Mouse (Mus musculus) heart, embryonic 15.5 days (tissue): ENCODE measurements around the gene Lbhd2. TPM values are rescaled to one million over a fixed set of nuclear protein-coding genes. Genes with fewer than 3 reads are reported as not detected.

ENCODE experiments used
- ATAC-seq: fragments of 200-750 bp; cut with Nextera tagmentation; replicated peaks from 2 replicates; pipeline ENCODE4 v1.8.0; 2017; ENCODE audit warnings: low read depth, moderate TSS enrichment; ENCODE audit not compliant: insufficient number of reproducible peaks, insufficient read depth, low FRiP score
- H3K27ac ChIP-seq: fragments of 300-500 bp; sonication (generic); 2 replicates; pipeline ENCODE4 v1.5.1; 2015; ENCODE audit warnings: mild to moderate bottlenecking, inconsistent platforms
- H3K27me3 ChIP-seq: fragments of 300-500 bp; sonication (generic); 2 replicates; pipeline ENCODE4 v1.6.1; 2015; ENCODE audit warnings: inconsistent platforms
- H3K36me3 ChIP-seq: fragments of 300-500 bp; sonication (generic); 2 replicates; pipeline ENCODE4 v1.6.1; 2015; ENCODE audit warnings: mild to moderate bottlenecking, inconsistent platforms
- H3K4me1 ChIP-seq: fragments of 300-500 bp; sonication (generic); replicated peaks from 2 replicates; pipeline ENCODE4 v1.6.1; 2015; ENCODE audit warnings: inconsistent platforms
- H3K4me2 ChIP-seq: fragments of 300-500 bp; sonication (generic); 2 replicates; pipeline ENCODE4 v1.6.1; 2015; ENCODE audit warnings: inconsistent platforms, mild to moderate bottlenecking, moderate library complexity
- H3K4me3 ChIP-seq: fragments of 300-500 bp; sonication (generic); 2 replicates; pipeline ENCODE4 v1.5.1; 2015; ENCODE audit warnings: mild to moderate bottlenecking, inconsistent platforms
- H3K9ac ChIP-seq: fragments of 300-500 bp; sonication (generic); 2 replicates; pipeline ENCODE4 v1.6.1; 2015; ENCODE audit warnings: mild to moderate bottlenecking, inconsistent platforms
- H3K9me3 ChIP-seq: fragments of 300-500 bp; sonication (generic); replicated peaks from 2 replicates; pipeline ENCODE4 v1.6.1; 2016; ENCODE audit warnings: inconsistent platforms
- WGBS: fragments of 180-500 bp; shearing (Covaris S2); methylation state at CpG from one replicate; pipeline ENCODE4 v1.1.7; 2015; ENCODE audit warnings: mixed read lengths; 5-methylcytosine and 5-hydroxymethylcytosine counted together
- polyA plus RNA-seq: library from polyadenylated mRNA; unstranded; fragments of >200 nt; fragmentation: Nextera tagmentation; extraction: Ambion mirVana; gene quantifications from 2 replicates; pipeline ENCODE4 v1.2.1, GENCODE M21; 2015

Lbhd2 gene
- 0.45 and 1.6 TPM in 2 replicates for polyA plus RNA-seq

DNA sequence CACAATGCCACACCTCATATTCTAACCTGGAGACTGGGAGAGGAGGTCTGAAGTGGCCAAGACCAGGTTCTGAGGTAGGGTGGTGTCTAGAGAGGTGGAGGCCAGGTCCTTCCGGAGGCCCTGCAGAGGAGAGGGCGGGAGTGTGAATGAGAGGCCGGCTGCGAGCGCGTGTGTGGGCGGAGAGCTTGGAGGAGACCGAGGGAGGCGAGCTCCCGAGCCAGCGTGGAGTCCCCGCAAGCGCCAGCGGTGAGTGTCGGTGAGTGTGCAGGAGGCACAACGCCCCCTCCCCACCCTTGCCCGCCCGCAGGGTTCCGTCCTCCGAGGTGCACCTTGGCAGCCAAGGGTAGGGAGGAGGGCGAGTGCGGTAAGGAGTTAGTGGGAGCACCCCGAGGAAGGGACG is at the start of gene Lbhd2:
Gene Lbhd2, plus strand, starts transcription at position 188 of the 400 bp plus-strand sequence.
- no peaks in the 10 kb centered on the region for H3K9me3 ChIP-seq
- H3K27me3 ChIP-seq, result peaks cover 44% of the 10 kb centered on the region
- peak within 1 kb of the TSS; percentile 30 for H3K4me3 ChIP-seq
- 2% methylated on average over 24 of the region's 24 CpGs for WGBS
- ATAC-seq, result 0 out of 2 replicates have a peak, but pooled peaks have one; percentile 15
- no peaks in the 10 kb centered on the region for H3K36me3 ChIP-seq
- H3K9ac ChIP-seq, result 0 out of 2 replicates have a peak within 1 kb of the TSS, but pooled peaks have one; percentile 38
- peaks cover 15% of the 10 kb centered on the region for H3K4me1 ChIP-seq
- peak within 1 kb of the TSS; percentile 56 for H3K4me2 ChIP-seq
- H3K27ac ChIP-seq, result no peak within 1 kb of the TSS

- H3K4me3 ChIP-seq, result no peak overlapping the region
- H3K9me3 ChIP-seq, result no peaks in the 10 kb centered on the region
- 81% methylated on average over 16 of the region's 16 CpGs for WGBS
- no peak overlapping the region for H3K27ac ChIP-seq
- no peak for ATAC-seq
- H3K27me3 ChIP-seq, result no peaks in the 10 kb centered on the region
- H3K4me2 ChIP-seq, result no peak overlapping the region
- H3K36me3 ChIP-seq, result no peaks in the 10 kb centered on the region
- peaks cover 69% of the 10 kb centered on the region for H3K4me1 ChIP-seq
- no peak overlapping the region for H3K9ac ChIP-seq
Measured at GRCm38 (mm10) chr12:111360671-111361070, 45.9 kb upstream of the Lbhd2 start.

DNA sequence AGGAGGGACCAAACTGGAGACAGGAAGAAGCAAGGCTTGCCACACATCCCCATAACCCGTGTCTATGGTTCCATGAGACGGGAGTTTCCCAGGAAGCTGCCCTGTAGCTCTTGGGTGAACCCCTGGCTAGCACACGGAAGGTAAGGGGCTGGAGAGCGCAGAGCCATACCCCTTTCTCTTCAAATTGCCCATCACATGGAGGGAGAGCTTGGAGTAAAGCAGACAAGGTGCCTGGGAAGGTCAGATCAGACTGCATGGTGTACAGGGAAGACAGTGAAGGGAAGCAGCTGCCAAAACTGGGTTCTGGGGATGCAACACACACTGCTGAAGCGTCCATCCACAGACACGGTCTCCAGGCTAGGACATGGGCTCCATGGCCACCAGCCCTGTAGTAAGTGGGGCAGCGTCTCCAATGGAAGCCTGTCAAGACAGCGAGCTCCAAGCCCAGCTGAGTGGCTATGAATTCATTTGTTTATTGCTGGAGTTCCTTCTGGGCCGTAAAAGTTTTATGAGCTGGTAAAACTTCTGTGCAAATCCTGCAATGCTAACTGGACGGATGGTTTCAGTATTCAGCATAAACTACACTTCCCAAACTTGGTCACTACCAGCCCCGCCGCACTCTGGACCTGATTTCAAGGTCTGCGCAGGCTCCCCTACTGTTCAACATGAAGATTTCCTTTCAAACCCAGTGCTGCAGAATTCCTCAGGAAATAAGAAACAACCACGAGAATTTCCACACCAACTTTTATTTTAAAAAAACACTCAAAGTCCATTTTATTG is 45.1 kb upstream of the Lbhd2 start:
- no peak overlapping the region for H3K4me2 ChIP-seq
- H3K9me3 ChIP-seq, result no peaks in the 10 kb centered on the region
- no peaks in the 10 kb centered on the region for H3K36me3 ChIP-seq
- H3K4me1 ChIP-seq, result peaks cover 66% of the 10 kb centered on the region
- no peak overlapping the region for H3K4me3 ChIP-seq
- H3K27ac ChIP-seq, result no peak overlapping the region
- H3K9ac ChIP-seq, result no peak overlapping the region
- no peaks in the 10 kb centered on the region for H3K27me3 ChIP-seq
- WGBS, result 73% methylated on average over 14 of the region's 14 CpGs
- no peak for ATAC-seq

DNA sequence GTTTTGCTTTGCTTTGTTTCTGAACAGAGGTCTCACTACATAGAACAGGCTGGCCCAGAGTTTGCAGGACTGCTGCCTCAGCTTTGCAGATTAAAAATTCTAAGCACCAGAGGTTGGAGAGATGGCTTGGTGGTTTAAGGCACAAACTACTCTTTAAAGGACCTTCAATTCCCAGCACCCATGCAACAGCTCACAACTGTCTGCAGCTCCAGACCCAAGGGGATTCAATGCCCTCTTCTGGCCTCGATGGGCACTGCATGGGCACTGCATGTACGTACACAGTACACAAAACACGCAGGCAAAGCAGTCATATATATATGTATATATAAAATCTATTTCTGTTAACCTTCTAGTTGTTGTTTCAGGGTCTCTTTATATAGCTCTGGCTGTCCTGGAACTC is 42.4 kb upstream of the Lbhd2 start:
- 85% methylated on average over 3 of the region's 3 CpGs for WGBS
- Histone ChIP-seq H3K27ac (no peak overlapping the region), H3K4me2 (no peak overlapping the region), H3K9ac (no peak overlapping the region), H3K4me1 (peaks cover 69% of the 10 kb centered on the region), H3K9me3 (no peaks in the 10 kb centered on the region), H3K27me3 (no peaks in the 10 kb centered on the region), H3K4me3 (no peak overlapping the region), H3K36me3 (no peaks in the 10 kb centered on the region)
- ATAC-seq, result no peak

- Histone ChIP-seq H3K9me3 (no peaks in the 10 kb centered on the region), H3K27me3 (no peaks in the 10 kb centered on the region), H3K4me3 (no peak overlapping the region), H3K36me3 (no peaks in the 10 kb centered on the region), H3K9ac (no peak overlapping the region), H3K27ac (no peak overlapping the region), H3K4me1 (peaks cover 68% of the 10 kb centered on the region), H3K4me2 (no peak overlapping the region)
- no peak for ATAC-seq
- WGBS, result 68% methylated on average over 7 of the region's 7 CpGs
Measured at GRCm38 (mm10) chr12:111367065-111367464, 39.5 kb upstream of the Lbhd2 start.

- Histone ChIP-seq H3K4me2 (no peak overlapping the region), H3K27me3 (no peaks in the 10 kb centered on the region), H3K9me3 (no peaks in the 10 kb centered on the region), H3K9ac (no peak overlapping the region), H3K4me1 (peaks cover 70% of the 10 kb centered on the region), H3K27ac (no peak overlapping the region), H3K36me3 (no peaks in the 10 kb centered on the region), H3K4me3 (no peak overlapping the region)
- 62% methylated on average over 4 of the region's 4 CpGs for WGBS
- no peak for ATAC-seq
Measured at GRCm38 (mm10) chr12:111370249-111370648, 36.4 kb upstream of the Lbhd2 start.

- 69% methylated on average over 7 of the region's 7 CpGs for WGBS
- no peak for ATAC-seq
Measured at GRCm38 (mm10) chr12:111371905-111372304, 34.7 kb upstream of the Lbhd2 start.

GRCm38 (mm10) chr12:111373411-111373810 is 33.2 kb upstream of the Lbhd2 start:
- peaks cover 61% of the 10 kb centered on the region for H3K4me1 ChIP-seq
- no peaks in the 10 kb centered on the region for H3K9me3 ChIP-seq
- no peak for ATAC-seq
- H3K4me3 ChIP-seq, result no peak overlapping the region
- WGBS, result 83% methylated on average over 6 of the region's 6 CpGs
- H3K36me3 ChIP-seq, result no peaks in the 10 kb centered on the region
- no peak overlapping the region for H3K4me2 ChIP-seq
- no peak overlapping the region for H3K9ac ChIP-seq
- no peaks in the 10 kb centered on the region for H3K27me3 ChIP-seq
- H3K27ac ChIP-seq, result no peak overlapping the region

More at GRCm38 (mm10) chr12:111371905-111372304, 34.7 kb upstream of the Lbhd2 start:
- H3K4me1 ChIP-seq, result peaks cover 69% of the 10 kb centered on the region
- H3K27ac ChIP-seq, result no peak overlapping the region
- no peaks in the 10 kb centered on the region for H3K27me3 ChIP-seq
- no peaks in the 10 kb centered on the region for H3K9me3 ChIP-seq
- H3K36me3 ChIP-seq, result no peaks in the 10 kb centered on the region
- H3K4me3 ChIP-seq, result no peak overlapping the region
- no peak overlapping the region for H3K9ac ChIP-seq
- no peak overlapping the region for H3K4me2 ChIP-seq

- no peak for ATAC-seq
- Histone ChIP-seq H3K9me3 (no peaks in the 10 kb centered on the region), H3K9ac (no peak overlapping the region), H3K36me3 (no peaks in the 10 kb centered on the region), H3K27me3 (0 out of 2 replicates have a peak, but pooled peaks cover 2% of the 10 kb centered on the region), H3K4me2 (peak overlapping the region; percentile 89), H3K4me3 (peak overlapping the region; percentile 95), H3K27ac (peak overlapping the region; percentile 28; the same call in 1 of the 2 replicates), H3K4me1 (peaks cover 52% of the 10 kb centered on the region)
- WGBS, result 37% methylated on average over 10 of the region's 10 CpGs
Measured at GRCm38 (mm10) chr12:111374727-111375126, 31.9 kb upstream of the Lbhd2 start.

DNA sequence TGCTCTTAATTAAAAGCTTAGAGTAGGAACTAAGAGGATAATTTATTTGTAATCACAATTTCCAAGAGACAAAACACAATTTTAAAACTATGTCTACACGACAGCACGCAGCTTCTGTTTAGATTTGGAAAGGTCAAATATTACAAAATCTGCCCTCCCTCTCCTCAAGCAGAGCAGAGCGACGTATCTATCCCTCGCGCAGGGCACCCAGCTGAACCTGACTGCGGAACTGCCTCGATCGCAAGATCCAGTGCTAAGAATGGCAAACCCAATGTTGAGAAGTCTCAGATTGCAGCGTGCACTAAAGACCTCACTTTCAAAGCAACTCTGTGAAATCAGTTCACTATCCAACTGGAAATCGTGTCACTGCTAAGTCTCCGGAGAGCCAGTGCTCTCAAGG is 31.1 kb upstream of the Lbhd2 start:
- 41% methylated on average over 12 of the region's 12 CpGs for WGBS
- no peak for ATAC-seq

DNA sequence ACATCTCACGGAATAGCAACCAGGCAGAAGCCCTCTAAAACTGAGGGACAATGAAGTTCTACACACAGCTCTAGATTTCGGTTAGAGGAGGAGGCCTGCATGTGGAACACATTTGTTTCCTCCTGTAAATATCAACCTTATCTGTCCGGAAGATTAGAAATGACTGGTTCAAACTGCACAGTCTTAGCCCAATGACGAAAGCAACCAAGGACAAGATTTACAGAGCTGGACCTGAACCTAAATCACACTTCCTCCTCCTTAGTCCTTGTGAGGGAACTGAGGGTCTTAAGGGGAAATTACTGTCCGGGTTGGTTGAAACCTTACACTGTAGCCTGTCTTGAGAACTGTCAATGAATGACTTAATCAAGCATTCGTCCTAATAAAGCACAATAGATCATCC is 30.6 kb upstream of the Lbhd2 start:
- ATAC-seq, result no peak
- Histone ChIP-seq H3K4me1 (peaks cover 42% of the 10 kb centered on the region), H3K9ac (peak overlapping the region; percentile 97), H3K36me3 (no peaks in the 10 kb centered on the region), H3K27me3 (0 out of 2 replicates have a peak, but pooled peaks cover 2% of the 10 kb centered on the region), H3K9me3 (no peaks in the 10 kb centered on the region), H3K4me3 (peak overlapping the region; percentile 95), H3K27ac (peak overlapping the region; percentile 97), H3K4me2 (peak overlapping the region; percentile 89)
- 9% methylated on average over 6 of the region's 6 CpGs for WGBS

More for the DNA sequence above, 31.1 kb upstream of the Lbhd2 start:
- Histone ChIP-seq H3K9me3 (no peaks in the 10 kb centered on the region), H3K36me3 (no peaks in the 10 kb centered on the region), H3K27me3 (0 out of 2 replicates have a peak, but pooled peaks cover 2% of the 10 kb centered on the region), H3K4me3 (peak overlapping the region; percentile 95), H3K27ac (peak overlapping the region; percentile 97), H3K4me1 (peaks cover 47% of the 10 kb centered on the region), H3K9ac (peak overlapping the region; percentile 97), H3K4me2 (peak overlapping the region; percentile 89)
